Mouse (Mus musculus) A20 (cell line): ENCODE results near the gene Naa15.

ENCODE experiments used
- DNase-seq: peaks from one replicate; pipeline ENCODE4 v3.0.0-alpha.2; 2011; ENCODE audit warnings: low read depth, low spot score

Gene Naa15

DNA sequence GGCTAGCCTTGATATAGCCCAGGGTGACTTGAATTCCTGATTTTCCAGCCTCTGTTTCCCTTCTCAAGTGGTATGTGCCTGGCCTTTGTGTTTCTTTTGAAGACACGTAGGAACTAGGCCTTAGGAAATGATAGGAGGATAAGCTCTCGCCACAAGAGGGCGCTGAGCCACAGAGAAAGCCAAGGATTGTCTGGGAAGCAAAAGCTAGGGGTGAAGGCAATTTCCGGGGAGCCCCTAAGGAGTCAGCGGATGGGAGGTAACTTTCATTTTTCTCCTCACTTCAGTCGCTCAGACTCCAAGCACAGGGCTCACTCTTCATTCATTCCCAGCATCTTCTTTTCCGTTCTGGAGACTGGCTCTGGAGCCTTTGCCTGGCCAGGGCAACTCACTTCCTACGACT is 96.0 kb downstream of the Naa15 start:
- DNase-seq: peak; percentile 87

DNA sequence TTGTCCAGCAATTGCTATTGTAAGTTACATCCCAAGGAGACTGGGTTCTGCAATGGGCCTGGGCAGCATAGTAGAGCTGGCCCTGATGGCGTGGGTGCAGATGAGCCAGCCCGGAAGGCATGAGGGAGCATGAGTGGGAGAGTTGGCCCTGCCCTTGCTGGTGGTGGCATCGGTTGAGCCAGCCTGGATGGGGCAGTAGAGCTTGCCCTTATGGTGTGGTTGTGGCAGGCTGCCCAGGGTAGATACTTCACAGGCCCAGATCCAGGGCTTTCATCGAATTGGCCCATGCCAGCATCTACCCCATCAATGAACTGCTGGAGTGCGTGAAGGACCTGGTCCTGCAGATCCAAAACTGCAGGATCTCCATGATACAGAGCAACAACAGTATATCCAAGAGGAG is 97.0 kb downstream of the Naa15 start:
- DNase-seq: no peak

DNA sequence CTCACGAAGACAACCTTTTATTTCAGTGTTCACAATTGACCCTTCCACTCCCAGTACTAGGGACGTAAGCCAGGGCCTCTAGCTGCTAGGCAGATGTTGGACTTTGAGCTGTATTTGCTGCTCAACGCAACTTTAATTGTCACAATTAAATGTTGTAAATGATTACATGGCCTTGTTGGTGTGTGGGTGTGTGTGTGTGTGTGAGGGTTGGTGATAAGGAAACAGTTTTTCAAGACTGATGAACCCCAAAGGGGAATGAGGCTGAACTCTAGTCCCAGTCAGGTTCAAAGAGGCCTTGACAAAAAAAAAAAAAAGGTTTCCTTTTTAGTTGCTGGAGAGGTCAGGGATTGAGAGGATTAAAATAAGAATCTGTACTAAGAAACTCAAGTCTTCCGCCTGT is 102.5 kb downstream of the Naa15 start:
- DNase-seq: no peak

DNA sequence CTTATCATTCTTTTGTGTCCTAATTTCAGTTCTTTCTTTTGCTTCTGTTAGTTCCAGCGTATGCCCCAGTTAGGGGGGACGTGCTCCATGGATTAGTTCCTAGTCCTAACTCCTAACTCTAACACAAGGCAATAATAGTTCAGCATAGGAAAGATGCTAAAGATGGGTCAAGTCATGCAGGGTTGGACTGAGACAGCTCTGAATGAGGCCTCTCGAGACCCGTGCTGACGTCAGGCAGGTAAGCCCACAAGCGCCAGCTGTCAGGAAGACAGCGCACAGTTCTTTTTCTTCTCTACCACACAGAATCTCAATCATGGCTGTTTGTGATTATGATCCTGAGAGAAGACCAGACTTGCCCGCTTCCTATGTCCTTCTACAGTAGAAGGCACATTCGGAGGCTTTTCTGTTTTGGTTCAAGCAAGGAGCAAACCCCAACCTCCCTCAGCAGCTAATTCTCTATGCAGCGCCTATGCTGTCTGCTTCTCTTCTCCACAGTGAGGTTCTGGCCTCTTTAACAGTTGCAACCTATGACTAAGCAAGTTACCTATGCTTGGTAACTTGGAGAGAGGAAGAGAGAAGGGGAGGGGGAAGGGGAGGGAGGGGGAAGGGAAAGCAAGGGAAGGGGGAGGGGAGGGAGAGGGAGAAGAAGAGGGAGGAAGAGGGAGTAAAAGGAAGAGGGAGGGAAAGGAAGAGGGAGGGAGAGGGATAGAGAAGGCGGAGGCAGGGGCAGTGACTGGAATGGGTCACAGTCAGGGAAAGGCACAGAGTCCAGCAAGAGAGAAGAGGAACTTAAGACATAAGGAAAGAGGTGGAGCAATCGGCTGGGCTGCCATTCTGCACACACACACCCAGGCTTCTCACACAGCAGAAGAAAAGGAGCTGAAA is 103.2 kb downstream of the Naa15 start:
- DNase-seq: no peak

DNA sequence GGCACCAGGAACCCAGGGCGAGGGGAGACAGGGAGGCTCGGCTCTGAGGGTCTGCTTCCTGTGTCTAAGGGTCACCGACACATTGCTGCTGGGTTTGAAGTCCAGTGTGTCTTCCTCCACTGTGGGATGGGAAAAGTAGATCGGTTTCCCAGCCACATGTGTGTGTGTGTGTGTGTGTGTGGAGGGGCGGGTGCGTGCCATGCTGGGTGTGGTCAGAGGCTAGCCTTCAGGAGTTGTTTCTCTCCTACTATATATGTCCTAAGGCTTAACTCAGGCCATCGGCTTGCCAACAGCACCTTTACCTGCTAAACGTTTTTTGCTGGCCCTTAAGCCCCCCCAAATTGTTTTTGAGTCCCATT is 103.8 kb downstream of the Naa15 start:
- DNase-seq: no peak

DNA sequence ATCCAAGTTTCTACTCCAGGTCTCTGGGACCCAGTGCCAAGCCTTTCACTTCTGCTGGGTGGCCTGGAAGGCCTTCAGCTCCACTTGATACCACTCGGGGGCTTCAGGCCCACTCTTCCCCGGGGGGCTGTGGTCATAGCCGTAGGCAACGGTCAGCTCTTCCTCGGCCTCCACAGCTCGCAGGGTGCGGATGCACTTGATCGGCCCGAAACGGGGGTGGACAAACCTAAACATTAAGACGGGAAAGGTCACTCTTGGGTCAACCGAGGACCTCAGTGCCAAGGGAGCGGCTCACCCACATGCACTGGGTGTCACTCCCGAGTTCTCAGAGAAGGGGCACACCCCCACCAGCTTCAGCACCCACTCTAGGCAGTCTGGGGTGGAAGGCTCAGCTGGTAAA is 106.3 kb downstream of the Naa15 start:
- no peak for DNase-seq

DNA sequence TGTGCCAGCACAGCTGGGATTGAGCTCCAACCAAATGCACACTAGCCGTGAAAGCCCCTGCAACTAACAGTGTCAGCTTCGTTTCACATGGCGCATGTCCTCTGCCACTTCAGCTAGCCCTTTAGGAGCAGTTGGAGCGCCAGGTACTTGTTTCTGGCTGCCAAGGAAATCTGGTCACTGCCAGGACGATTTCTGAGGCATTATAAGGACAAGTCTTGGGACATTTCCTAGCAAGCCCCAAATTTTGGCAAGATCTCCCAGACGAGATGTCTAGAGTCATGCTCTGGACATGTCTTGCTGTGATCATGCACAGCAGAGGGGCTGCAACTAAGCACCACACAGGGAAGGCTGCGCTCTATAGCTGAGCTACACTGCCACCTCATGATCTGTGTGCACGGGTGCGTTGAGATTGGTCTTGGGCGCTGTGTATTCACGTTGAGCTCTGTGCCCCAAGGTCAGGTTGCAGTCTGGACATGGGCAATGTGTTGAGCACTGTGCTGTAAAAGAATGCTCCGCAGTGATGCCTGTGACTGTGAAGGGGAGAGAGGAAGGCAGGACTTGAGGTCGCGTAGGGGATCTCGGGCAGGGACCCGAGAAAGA is 110.3 kb downstream of the Naa15 start:
- DNase-seq: no peak
